Mouse (Mus musculus) forebrain, embryonic 11.5 days (tissue): Measurements from ENCODE around the gene Prmt2. TPM values are rescaled to one million over a fixed set of nuclear protein-coding genes. Genes with fewer than 3 reads are reported as not detected.

Source experiments
- ATAC-seq: fragments of 200-750 bp; cut with Nextera tagmentation; replicated peaks from 2 replicates; pipeline ENCODE4 v1.8.0; 2017; ENCODE audit warnings: moderate TSS enrichment; ENCODE audit not compliant: low FRiP score
- DNase-seq: peaks from one replicate; pipeline ENCODE4 v3.0.0-alpha.2; 2017; ENCODE audit warnings: low spot score
- H3K27ac ChIP-seq: fragments of 300-500 bp; sonication (generic); 2 replicates; pipeline ENCODE4 v1.5.1; 2014; ENCODE audit warnings: low read depth, low read length
- H3K27me3 ChIP-seq: fragments of 300-500 bp; sonication (generic); 2 replicates; pipeline ENCODE4 v1.6.1; 2014; ENCODE audit warnings: mild to moderate bottlenecking, low read length, mixed read lengths; ENCODE audit not compliant: control insufficient read depth, insufficient read depth
- H3K36me3 ChIP-seq: fragments of 300-500 bp; sonication (generic); 2 replicates; pipeline ENCODE4 v1.6.1; 2014; ENCODE audit warnings: mild to moderate bottlenecking, low read length, moderate library complexity, mixed read lengths; ENCODE audit not compliant: control insufficient read depth, insufficient read depth
- H3K4me1 ChIP-seq: fragments of 300-500 bp; sonication (generic); replicated peaks from 2 replicates; pipeline ENCODE4 v1.6.1; 2014; ENCODE audit warnings: low read length, mixed read lengths; ENCODE audit not compliant: control insufficient read depth, insufficient read depth
- H3K4me2 ChIP-seq: fragments of 300-500 bp; sonication (generic); 2 replicates; pipeline ENCODE4 v1.6.1; 2014; ENCODE audit warnings: low read depth, mild to moderate bottlenecking, low read length, moderate library complexity, mixed read lengths; ENCODE audit not compliant: severe bottlenecking
- H3K4me3 ChIP-seq: fragments of 300-500 bp; sonication (generic); 2 replicates; pipeline ENCODE4 v1.5.1; 2014; ENCODE audit warnings: low read depth, low read length
- H3K9ac ChIP-seq: fragments of 300-500 bp; sonication (generic); 2 replicates; pipeline ENCODE4 v1.6.1; 2014; ENCODE audit warnings: low read length
- H3K9me3 ChIP-seq: fragments of 300-500 bp; sonication (generic); 2 replicates; pipeline ENCODE4 v1.6.1; 2016; ENCODE audit warnings: low read length, mixed read lengths; ENCODE audit not compliant: control insufficient read depth
- WGBS: fragments of 180-500 bp; shearing (Covaris S2); extraction: QIAGEN DNeasy Blood & Tissue Kit; methylation state at CpG from one replicate; pipeline ENCODE4 v1.1.7; 2014; 5-methylcytosine and 5-hydroxymethylcytosine counted together
- polyA plus RNA-seq: library from polyadenylated mRNA; unstranded; fragments of >200 nt; fragmentation: Nextera tagmentation; extraction: Ambion mirVana; gene quantifications from 2 replicates; pipeline ENCODE4 v1.2.1, GENCODE M21; 2014

The Prmt2 gene
- polyA plus RNA-seq, 1 experiment from 2014 or later = 83.9 TPM

GRCm38 (mm10) chr10:76257719-76258390, 20.2 kb upstream of the Prmt2 start:
- H3K4me1 ChIP-seq = no peaks in the 10 kb centered on the region
- 82% methylated on average over 12 of the region's 12 CpGs for WGBS
- no peaks in the 10 kb centered on the region for H3K9me3 ChIP-seq
- ATAC-seq = no peak
- H3K27ac ChIP-seq = no peak overlapping the region
- no peaks in the 10 kb centered on the region for H3K27me3 ChIP-seq
- no peak overlapping the region for H3K4me2 ChIP-seq
- no peak overlapping the region for H3K4me3 ChIP-seq
- no peak overlapping the region for H3K9ac ChIP-seq
- H3K36me3 ChIP-seq = no peaks in the 10 kb centered on the region
- DNase-seq = no peak

- no peak for DNase-seq
- H3K27me3 ChIP-seq = no peaks in the 10 kb centered on the region
- H3K4me2 ChIP-seq = no peak overlapping the region
- no peaks in the 10 kb centered on the region for H3K9me3 ChIP-seq
- WGBS = 95% methylated on average over 7 of the region's 7 CpGs
- H3K36me3 ChIP-seq = no peaks in the 10 kb centered on the region
- no peak overlapping the region for H3K4me3 ChIP-seq
- no peak overlapping the region for H3K9ac ChIP-seq
- H3K27ac ChIP-seq = no peak overlapping the region
- no peak for ATAC-seq
- H3K4me1 ChIP-seq = no peaks in the 10 kb centered on the region
Observed at GRCm38 (mm10) chr10:76257231-76257630, 19.6 kb upstream of the Prmt2 start.

- no peak overlapping the region for H3K4me3 ChIP-seq
- no peak for ATAC-seq
- H3K27ac ChIP-seq = no peak overlapping the region
- H3K27me3 ChIP-seq = no peaks in the 10 kb centered on the region
- no peaks in the 10 kb centered on the region for H3K4me1 ChIP-seq
- WGBS = 76% methylated on average over 6 of the region's 6 CpGs
- no peak for DNase-seq
- no peak overlapping the region for H3K9ac ChIP-seq
- H3K4me2 ChIP-seq = no peak overlapping the region
- H3K9me3 ChIP-seq = no peaks in the 10 kb centered on the region
- no peaks in the 10 kb centered on the region for H3K36me3 ChIP-seq
Observed at GRCm38 (mm10) chr10:76255617-76256016, 18.0 kb upstream of the Prmt2 start.

- no peak within 1 kb of the TSS for H3K9ac ChIP-seq
- H3K9me3 ChIP-seq = no peaks in the 10 kb centered on the region
- H3K4me2 ChIP-seq = no peak within 1 kb of the TSS
- no peaks in the 10 kb centered on the region for H3K36me3 ChIP-seq
- WGBS = 76% methylated on average over 4 of the region's 4 CpGs
- H3K4me3 ChIP-seq = no peak within 1 kb of the TSS
- ATAC-seq (no peak), DNase-seq (no peak)
- no peak within 1 kb of the TSS for H3K27ac ChIP-seq
- no peaks in the 10 kb centered on the region for H3K27me3 ChIP-seq
- no peaks in the 10 kb centered on the region for H3K4me1 ChIP-seq
Observed at GRCm38 (mm10) chr10:76253536-76253935, 15.9 kb upstream of the Prmt2 start, which contains the start of gene S100b. S100b (plus strand) TSS chr10:76253853.

GRCm38 (mm10) chr10:76253079-76253478, 15.4 kb upstream of the Prmt2 start:
- Histone ChIP-seq H3K4me3 (no peak overlapping the region), H3K36me3 (no peaks in the 10 kb centered on the region), H3K27me3 (no peaks in the 10 kb centered on the region), H3K4me1 (0 out of 2 replicates have a peak, but pooled peaks cover 3% of the 10 kb centered on the region), H3K27ac (no peak overlapping the region), H3K9me3 (no peaks in the 10 kb centered on the region), H3K9ac (no peak overlapping the region), H3K4me2 (no peak overlapping the region)
- no peak for DNase-seq
- ATAC-seq = no peak
- WGBS = 97% methylated on average over 1 of the region's 1 CpGs

GRCm38 (mm10) chr10:76250870-76251269, 13.2 kb upstream of the Prmt2 start:
- Histone ChIP-seq H3K9ac (no peak overlapping the region), H3K4me3 (no peak overlapping the region), H3K36me3 (no peaks in the 10 kb centered on the region), H3K4me2 (no peak overlapping the region), H3K4me1 (peaks cover 3% of the 10 kb centered on the region; the same call in 1 of the 2 replicates), H3K9me3 (no peaks in the 10 kb centered on the region), H3K27ac (no peak overlapping the region), H3K27me3 (no peaks in the 10 kb centered on the region)
- 73% methylated on average over 7 of the region's 7 CpGs for WGBS
- no peak for ATAC-seq
- DNase-seq = no peak

GRCm38 (mm10) chr10:76248647-76248968, 10.9 kb upstream of the Prmt2 start:
- no peak overlapping the region for H3K9ac ChIP-seq
- H3K4me1 ChIP-seq = peaks cover 3% of the 10 kb centered on the region; the same call in 1 of the 2 replicates
- ATAC-seq = no peak

GRCm38 (mm10) chr10:76247960-76248646, 10.4 kb upstream of the Prmt2 start:
- Histone ChIP-seq H3K4me2 (no peak overlapping the region), H3K4me1 (peaks cover 3% of the 10 kb centered on the region; the same call in 1 of the 2 replicates), H3K27me3 (no peaks in the 10 kb centered on the region), H3K27ac (no peak overlapping the region), H3K9ac (no peak overlapping the region; the same call in 1 of the 2 replicates), H3K4me3 (no peak overlapping the region), H3K9me3 (no peaks in the 10 kb centered on the region), H3K36me3 (no peaks in the 10 kb centered on the region)
- 31% methylated on average over 21 of the region's 21 CpGs for WGBS
- DNase-seq = peak; percentile 50
- ATAC-seq = no peak

More at GRCm38 (mm10) chr10:76248647-76248968, 10.9 kb upstream of the Prmt2 start:
- no peaks in the 10 kb centered on the region for H3K27me3 ChIP-seq
- H3K4me3 ChIP-seq = no peak overlapping the region
- 73% methylated on average over 5 of the region's 5 CpGs for WGBS
- H3K27ac ChIP-seq = no peak overlapping the region
- no peak overlapping the region for H3K4me2 ChIP-seq
- H3K36me3 ChIP-seq = no peaks in the 10 kb centered on the region
- DNase-seq = no peak
- no peaks in the 10 kb centered on the region for H3K9me3 ChIP-seq
